Mouse (Mus musculus): Measurements from ENCODE around the gene Ntn1. TPM values are rescaled to one million over a fixed set of nuclear protein-coding genes. Genes with fewer than 3 reads are reported as not detected.
A peak's percentile ranks its signal among the peaks of the same experiment; 100 is the strongest.

The Ntn1 gene
- polyA plus RNA-seq, 1 experiment from 2014 or later: 6.7 TPM

- no peak overlapping the region for H3K9ac ChIP-seq (ENCODE audit: low read length)
- no peak overlapping the region for H3K27ac ChIP-seq (ENCODE audit: low read depth)
- H3K27me3 ChIP-seq (replicated peaks; ENCODE audit: control insufficient read depth, insufficient read depth, low read length): no peaks in the 10 kb centered on the region
- ATAC-seq (replicated peaks; ENCODE audit: low FRiP score, low TSS enrichment, low read depth) (no peak), DNase-seq (ENCODE audit: low spot score) (no peak)
- no peak overlapping the region for H3K4me2 ChIP-seq (ENCODE audit: low read length)
- H3K36me3 ChIP-seq (ENCODE audit: control insufficient read depth, insufficient read depth, low read length): no peaks in the 10 kb centered on the region
- no peaks in the 10 kb centered on the region for H3K9me3 ChIP-seq (ENCODE audit: control insufficient read depth, low read length)
- 76% methylated on average over 3 of the region's 3 CpGs for WGBS
- H3K4me3 ChIP-seq (ENCODE audit: low read depth, low read length): no peak overlapping the region
- no peaks in the 10 kb centered on the region for H3K4me1 ChIP-seq (replicated peaks; ENCODE audit: control insufficient read depth, insufficient read depth, low read length)
These were observed 45.8 kb downstream of the Ntn1 start for GRCm38 (mm10) chr11:68354848-68355247.

DNA sequence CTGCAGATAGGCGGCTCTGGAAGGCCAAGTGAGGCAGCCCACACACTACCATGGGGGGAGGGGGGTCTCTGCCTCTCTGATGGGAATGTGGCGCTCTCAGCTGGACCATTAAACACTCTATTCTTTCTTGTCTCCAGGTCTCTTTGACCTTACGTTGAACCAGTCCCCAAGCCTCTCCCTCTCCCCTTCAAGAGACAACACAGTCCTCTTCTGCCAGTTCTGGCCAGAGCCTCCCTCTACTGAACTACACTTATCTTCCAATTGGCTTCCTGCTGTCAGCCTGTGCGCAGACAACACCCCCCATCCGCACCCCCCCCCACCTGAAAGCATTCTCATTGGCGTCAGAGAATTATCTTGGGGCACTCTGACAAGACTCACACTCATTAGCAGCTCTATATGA, 48.4 kb downstream of the Ntn1 start:
- no peak for DNase-seq (ENCODE audit: low spot score)
- ATAC-seq (replicated peaks; ENCODE audit: low FRiP score, low TSS enrichment, low read depth): no peak
- Histone ChIP-seq H3K27me3 (replicated peaks; ENCODE audit: control insufficient read depth, insufficient read depth, low read length) (no peaks in the 10 kb centered on the region), H3K4me1 (replicated peaks; ENCODE audit: control insufficient read depth, insufficient read depth, low read length) (no peaks in the 10 kb centered on the region), H3K9ac (ENCODE audit: low read length) (no peak overlapping the region), H3K4me2 (ENCODE audit: low read length) (no peak overlapping the region), H3K27ac (ENCODE audit: low read depth) (no peak overlapping the region), H3K36me3 (ENCODE audit: control insufficient read depth, insufficient read depth, low read length) (no peaks in the 10 kb centered on the region), H3K4me3 (ENCODE audit: low read depth, low read length) (no peak overlapping the region), H3K9me3 (ENCODE audit: control insufficient read depth, low read length) (no peaks in the 10 kb centered on the region)
- 44% methylated on average over 6 of the region's 6 CpGs for WGBS

DNA sequence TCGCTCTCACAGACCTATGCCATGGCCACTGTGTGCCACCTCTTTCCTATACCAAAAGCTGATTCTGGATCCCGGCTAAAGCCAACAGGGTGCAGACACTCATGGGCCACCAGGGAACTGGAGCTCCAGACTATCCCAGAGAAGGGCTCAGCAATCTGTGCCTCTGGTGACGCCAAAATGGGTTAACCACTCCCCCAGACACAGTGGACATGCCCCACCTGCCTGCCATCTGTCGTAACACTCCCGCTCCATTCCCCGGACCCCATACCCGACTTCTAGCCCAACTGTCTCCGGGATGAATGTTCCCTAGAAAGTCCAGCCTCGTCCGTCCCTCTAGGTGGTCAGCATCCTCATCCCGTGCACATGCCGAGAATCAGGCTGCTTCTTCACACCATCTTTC, 51.8 kb downstream of the Ntn1 start:
- Histone ChIP-seq H3K4me1 (replicated peaks; ENCODE audit: control insufficient read depth, insufficient read depth, low read length) (peaks cover 14% of the 10 kb centered on the region), H3K27ac (ENCODE audit: low read depth) (no peak overlapping the region), H3K4me2 (ENCODE audit: low read length) (no peak overlapping the region), H3K36me3 (ENCODE audit: control insufficient read depth, insufficient read depth, low read length) (no peaks in the 10 kb centered on the region), H3K27me3 (replicated peaks; ENCODE audit: control insufficient read depth, insufficient read depth, low read length) (no peaks in the 10 kb centered on the region), H3K9ac (ENCODE audit: low read length) (no peak overlapping the region), H3K4me3 (ENCODE audit: low read depth, low read length) (no peak overlapping the region), H3K9me3 (ENCODE audit: control insufficient read depth, low read length) (no peaks in the 10 kb centered on the region)
- ATAC-seq (replicated peaks; ENCODE audit: low FRiP score, low TSS enrichment, low read depth) (no peak), DNase-seq (ENCODE audit: low spot score) (no peak)
- 91% methylated on average over 12 of the region's 12 CpGs for WGBS

- H3K4me3 ChIP-seq (ENCODE audit: low read depth, low read length): no peak overlapping the region
- peaks cover 14% of the 10 kb centered on the region for H3K4me1 ChIP-seq (replicated peaks; ENCODE audit: control insufficient read depth, insufficient read depth, low read length)
- H3K9ac ChIP-seq (ENCODE audit: low read length): no peak overlapping the region
- ATAC-seq (replicated peaks; ENCODE audit: low FRiP score, low TSS enrichment, low read depth): no peak
- H3K4me2 ChIP-seq (ENCODE audit: low read length): no peak overlapping the region
- WGBS: 44% methylated on average over 6 of the region's 6 CpGs
- no peaks in the 10 kb centered on the region for H3K36me3 ChIP-seq (ENCODE audit: control insufficient read depth, insufficient read depth, low read length)
- H3K27ac ChIP-seq (ENCODE audit: low read depth): no peak overlapping the region
- H3K27me3 ChIP-seq (replicated peaks; ENCODE audit: control insufficient read depth, insufficient read depth, low read length): no peaks in the 10 kb centered on the region
- no peak for DNase-seq (ENCODE audit: low spot score)
- H3K9me3 ChIP-seq (ENCODE audit: control insufficient read depth, low read length): no peaks in the 10 kb centered on the region
These were observed 52.5 kb downstream of the Ntn1 start for GRCm38 (mm10) chr11:68348083-68348482.

- no peak for ATAC-seq (replicated peaks; ENCODE audit: low FRiP score, low TSS enrichment, low read depth)
- Histone ChIP-seq H3K4me2 (ENCODE audit: low read length) (no peak overlapping the region), H3K4me3 (ENCODE audit: low read depth, low read length) (no peak overlapping the region), H3K9ac (ENCODE audit: low read length) (no peak overlapping the region), H3K36me3 (ENCODE audit: control insufficient read depth, insufficient read depth, low read length) (no peaks in the 10 kb centered on the region), H3K27me3 (replicated peaks; ENCODE audit: control insufficient read depth, insufficient read depth, low read length) (no peaks in the 10 kb centered on the region), H3K9me3 (ENCODE audit: control insufficient read depth, low read length) (no peaks in the 10 kb centered on the region), H3K27ac (ENCODE audit: low read depth) (no peak overlapping the region), H3K4me1 (replicated peaks; ENCODE audit: control insufficient read depth, insufficient read depth, low read length) (peaks cover 14% of the 10 kb centered on the region)
- 77% methylated on average over 5 of the region's 5 CpGs for WGBS
- DNase-seq (ENCODE audit: low spot score): no peak
These were observed 53.1 kb downstream of the Ntn1 start for GRCm38 (mm10) chr11:68347508-68347907.

- ATAC-seq (replicated peaks; ENCODE audit: low FRiP score, low TSS enrichment, low read depth): no peak
- H3K4me1 ChIP-seq (replicated peaks; ENCODE audit: control insufficient read depth, insufficient read depth, low read length): peaks cover 25% of the 10 kb centered on the region
- H3K9ac ChIP-seq (ENCODE audit: low read length): no peak overlapping the region
- no peaks in the 10 kb centered on the region for H3K36me3 ChIP-seq (ENCODE audit: control insufficient read depth, insufficient read depth, low read length)
- H3K9me3 ChIP-seq (ENCODE audit: control insufficient read depth, low read length): no peaks in the 10 kb centered on the region
- no peaks in the 10 kb centered on the region for H3K27me3 ChIP-seq (replicated peaks; ENCODE audit: control insufficient read depth, insufficient read depth, low read length)
- no peak overlapping the region for H3K4me2 ChIP-seq (ENCODE audit: low read length)
- H3K27ac ChIP-seq (ENCODE audit: low read depth): no peak overlapping the region
- 92% methylated on average over 5 of the region's 5 CpGs for WGBS
- no peak overlapping the region for H3K4me3 ChIP-seq (ENCODE audit: low read depth, low read length)
- no peak for DNase-seq (ENCODE audit: low spot score)
These were observed 54.5 kb downstream of the Ntn1 start for GRCm38 (mm10) chr11:68346099-68346498.

GRCm38 (mm10) chr11:68344221-68344620, 56.4 kb downstream of the Ntn1 start:
- no peak overlapping the region for H3K9ac ChIP-seq (ENCODE audit: low read length)
- peaks cover 25% of the 10 kb centered on the region for H3K4me1 ChIP-seq (replicated peaks; ENCODE audit: control insufficient read depth, insufficient read depth, low read length)
- peak overlapping the region; percentile 65; the same call in 1 of the 2 replicates for H3K27ac ChIP-seq (ENCODE audit: low read depth)
- H3K4me2 ChIP-seq (ENCODE audit: low read length): no peak overlapping the region
- no peaks in the 10 kb centered on the region for H3K27me3 ChIP-seq (replicated peaks; ENCODE audit: control insufficient read depth, insufficient read depth, low read length)
- no peak for ATAC-seq (replicated peaks; ENCODE audit: low FRiP score, low TSS enrichment, low read depth)
- H3K36me3 ChIP-seq (ENCODE audit: control insufficient read depth, insufficient read depth, low read length): no peaks in the 10 kb centered on the region
- no peak overlapping the region for H3K4me3 ChIP-seq (ENCODE audit: low read depth, low read length)
- DNase-seq (ENCODE audit: low spot score): no peak
- no peaks in the 10 kb centered on the region for H3K9me3 ChIP-seq (ENCODE audit: control insufficient read depth, low read length)
- 27% methylated on average over 9 of the region's 9 CpGs for WGBS

- Histone ChIP-seq H3K9me3 (ENCODE audit: control insufficient read depth, low read length) (no peaks in the 10 kb centered on the region), H3K4me1 (replicated peaks; ENCODE audit: control insufficient read depth, insufficient read depth, low read length) (peaks cover 25% of the 10 kb centered on the region), H3K27me3 (replicated peaks; ENCODE audit: control insufficient read depth, insufficient read depth, low read length) (no peaks in the 10 kb centered on the region), H3K27ac (ENCODE audit: low read depth) (no peak overlapping the region), H3K9ac (ENCODE audit: low read length) (no peak overlapping the region), H3K36me3 (ENCODE audit: control insufficient read depth, insufficient read depth, low read length) (no peaks in the 10 kb centered on the region), H3K4me2 (ENCODE audit: low read length) (no peak overlapping the region), H3K4me3 (ENCODE audit: low read depth, low read length) (no peak overlapping the region)
- WGBS: 87% methylated on average over 5 of the region's 5 CpGs
- DNase-seq (ENCODE audit: low spot score) (no peak), ATAC-seq (replicated peaks; ENCODE audit: low FRiP score, low TSS enrichment, low read depth) (no peak)
These were observed 57.9 kb downstream of the Ntn1 start for GRCm38 (mm10) chr11:68342761-68343160.

GRCm38 (mm10) chr11:68342003-68342400, 58.6 kb downstream of the Ntn1 start:
- no peaks in the 10 kb centered on the region for H3K27me3 ChIP-seq (replicated peaks; ENCODE audit: control insufficient read depth, insufficient read depth, low read length)
- no peak overlapping the region for H3K4me2 ChIP-seq (ENCODE audit: low read length)
- 65% methylated on average over 5 of the region's 5 CpGs for WGBS
- no peak overlapping the region for H3K27ac ChIP-seq (ENCODE audit: low read depth)
- H3K36me3 ChIP-seq (ENCODE audit: control insufficient read depth, insufficient read depth, low read length): no peaks in the 10 kb centered on the region
- H3K4me1 ChIP-seq (replicated peaks; ENCODE audit: control insufficient read depth, insufficient read depth, low read length): peaks cover 25% of the 10 kb centered on the region
- DNase-seq (ENCODE audit: low spot score) (no peak), ATAC-seq (replicated peaks; ENCODE audit: low FRiP score, low TSS enrichment, low read depth) (no peak)
- no peaks in the 10 kb centered on the region for H3K9me3 ChIP-seq (ENCODE audit: control insufficient read depth, low read length)
- H3K9ac ChIP-seq (ENCODE audit: low read length): no peak overlapping the region
- H3K4me3 ChIP-seq (ENCODE audit: low read depth, low read length): no peak overlapping the region

All from intestine, embryonic 14.5 days (tissue).